Mouse (Mus musculus) kidney, embryonic 16.5 days (tissue): Measurements from ENCODE around the gene Arrb1. TPM values are rescaled to one million over a fixed set of nuclear protein-coding genes. Genes with fewer than 3 reads are reported as not detected.

ENCODE experiments used
- ATAC-seq: fragments of 200-750 bp; cut with Nextera tagmentation; 2 replicates; pipeline ENCODE4 v1.8.0; 2017; ENCODE audit warnings: moderate TSS enrichment; ENCODE audit not compliant: low FRiP score, low TSS enrichment
- H3K27ac ChIP-seq: fragments of 300-500 bp; sonication (generic); 2 replicates; pipeline ENCODE4 v1.5.1; 2014; ENCODE audit warnings: low read length
- H3K27me3 ChIP-seq: fragments of 300-500 bp; sonication (generic); 2 replicates; pipeline ENCODE4 v1.6.1; 2014; ENCODE audit warnings: low read length, control low read depth, mixed read lengths; ENCODE audit not compliant: insufficient read depth
- H3K36me3 ChIP-seq: fragments of 300-500 bp; sonication (generic); 2 replicates; pipeline ENCODE4 v1.6.1; 2014; ENCODE audit warnings: low read length, control low read depth, mixed read lengths; ENCODE audit not compliant: insufficient read depth
- H3K4me1 ChIP-seq: fragments of 300-500 bp; sonication (generic); 2 replicates; pipeline ENCODE4 v1.6.1; 2014; ENCODE audit warnings: low read length, control low read depth, mixed read lengths; ENCODE audit not compliant: insufficient read depth
- H3K4me2 ChIP-seq: fragments of 300-500 bp; sonication (generic); replicated peaks from 2 replicates; pipeline ENCODE4 v1.6.1; 2014; ENCODE audit warnings: low read depth, low read length
- H3K4me3 ChIP-seq: fragments of 300-500 bp; sonication (generic); 2 replicates; pipeline ENCODE4 v1.5.1; 2014; ENCODE audit warnings: mild to moderate bottlenecking, low read length
- H3K9ac ChIP-seq: fragments of 300-500 bp; sonication (generic); replicated peaks from 2 replicates; pipeline ENCODE4 v1.6.1; 2014; ENCODE audit warnings: low read length
- H3K9me3 ChIP-seq: fragments of 300-500 bp; sonication (generic); 2 replicates; pipeline ENCODE4 v1.6.1; 2016; ENCODE audit warnings: low read length, control low read depth
- WGBS: fragments of 180-500 bp; shearing (Covaris S2); extraction: QIAGEN DNeasy Blood & Tissue Kit; methylation state at CpG from one replicate; pipeline ENCODE4 v1.1.7; 2014; 5-methylcytosine and 5-hydroxymethylcytosine counted together
- polyA plus RNA-seq: library from polyadenylated mRNA; unstranded; fragments of >200 nt; fragmentation: Nextera tagmentation; extraction: Ambion mirVana; gene quantifications from 2 replicates; pipeline ENCODE4 v1.2.1, GENCODE M21; 2015

Gene Arrb1
- polyA plus RNA-seq, 1 experiment from 2014 or later, result 11.4 TPM

DNA sequence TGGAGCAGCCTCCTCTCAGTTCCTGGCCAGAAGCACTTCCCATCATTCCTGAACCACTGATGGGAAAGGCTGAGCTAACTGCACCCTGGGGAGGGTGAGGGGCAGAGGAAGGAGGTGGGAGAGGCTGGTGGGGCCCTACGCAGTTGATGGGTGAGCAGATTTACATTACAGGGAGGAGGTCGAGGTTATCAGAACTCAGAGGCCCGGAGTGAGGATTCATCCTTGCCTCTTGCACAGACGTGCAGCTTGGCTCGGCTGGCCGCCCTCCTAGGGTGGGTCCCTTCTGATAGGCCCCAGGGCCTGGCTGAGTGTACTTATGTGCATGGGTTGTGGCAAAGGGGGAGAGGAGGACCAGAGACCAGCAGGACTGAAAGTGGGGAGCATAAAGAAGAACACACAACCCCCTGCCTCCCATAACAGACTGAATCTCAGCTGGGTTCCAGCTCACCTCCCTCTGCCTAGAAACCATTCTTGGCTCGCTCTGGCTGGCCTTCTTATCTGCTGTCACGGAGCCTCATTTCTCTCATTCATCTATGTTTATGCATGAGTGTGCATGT is 30.1 kb downstream of the Arrb1 start:
- 28% methylated on average over 8 of the region's 8 CpGs for WGBS
- Histone ChIP-seq H3K4me1 (peaks cover 48% of the 10 kb centered on the region), H3K9ac (no peak overlapping the region), H3K27ac (peak overlapping the region; percentile 52), H3K9me3 (no peaks in the 10 kb centered on the region), H3K27me3 (no peaks in the 10 kb centered on the region), H3K4me3 (no peak overlapping the region), H3K4me2 (no peak overlapping the region), H3K36me3 (no peaks in the 10 kb centered on the region)
- ATAC-seq, result peak; percentile 47

DNA sequence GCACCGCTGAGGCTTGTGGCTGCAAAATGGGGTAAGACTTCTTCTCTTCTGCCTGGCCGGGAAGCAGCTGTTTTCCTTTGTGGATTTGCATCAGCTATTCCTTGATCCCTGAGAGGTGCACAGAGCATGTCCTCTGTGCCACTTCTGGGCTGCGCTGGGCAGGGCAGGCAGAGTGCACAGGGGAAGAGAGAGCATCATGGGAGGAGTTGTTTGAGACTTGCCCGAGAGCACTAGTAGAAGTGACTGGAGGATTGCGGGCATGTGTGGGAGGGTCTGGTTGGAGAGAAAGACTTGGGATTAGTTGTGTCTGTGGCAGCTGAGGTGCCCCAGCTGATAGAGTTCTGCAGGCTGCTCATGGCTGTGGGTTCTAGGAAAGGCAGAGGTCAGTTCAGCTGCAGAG is 35.4 kb downstream of the Arrb1 start:
- Histone ChIP-seq H3K27me3 (no peaks in the 10 kb centered on the region), H3K9ac (peak overlapping the region; percentile 38; the same call in 1 of the 2 replicates), H3K9me3 (no peaks in the 10 kb centered on the region), H3K27ac (peak overlapping the region; percentile 79), H3K4me3 (peak overlapping the region; percentile 28), H3K4me1 (peaks cover 37% of the 10 kb centered on the region), H3K4me2 (peak overlapping the region; percentile 41), H3K36me3 (no peaks in the 10 kb centered on the region)
- WGBS, result 33% methylated on average over 5 of the region's 5 CpGs
- ATAC-seq, result peak; percentile 69; the same call in 1 of the 2 replicates

DNA sequence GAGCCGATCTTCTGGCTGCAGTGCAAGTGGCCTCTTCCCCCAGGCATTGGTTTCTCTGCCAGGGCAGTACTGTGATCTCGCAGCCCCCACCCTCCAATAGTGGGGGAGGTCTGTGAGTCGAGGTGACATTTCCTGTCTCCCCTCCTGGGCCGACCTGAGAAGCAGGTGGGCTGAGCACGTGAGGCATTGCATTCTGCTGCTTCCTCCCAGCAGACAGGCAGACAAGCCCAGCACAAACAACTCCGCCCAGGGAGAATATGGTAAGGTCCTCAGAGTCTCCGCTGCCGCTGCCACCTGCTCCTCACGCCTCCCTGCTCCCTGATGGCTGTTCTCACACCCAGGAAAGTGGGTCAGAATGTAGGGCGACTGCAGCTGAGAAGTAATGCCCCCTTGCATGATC is 37.7 kb downstream of the Arrb1 start:
- Histone ChIP-seq H3K36me3 (no peaks in the 10 kb centered on the region), H3K9me3 (no peaks in the 10 kb centered on the region), H3K27me3 (no peaks in the 10 kb centered on the region), H3K4me1 (peaks cover 34% of the 10 kb centered on the region), H3K4me3 (no peak overlapping the region), H3K9ac (no peak overlapping the region), H3K27ac (no peak overlapping the region), H3K4me2 (no peak overlapping the region)
- 0 out of 2 replicates have a peak, but pooled peaks have one; percentile 13 for ATAC-seq
- 14% methylated on average over 10 of the region's 10 CpGs for whole genome bisulfite sequencing

DNA sequence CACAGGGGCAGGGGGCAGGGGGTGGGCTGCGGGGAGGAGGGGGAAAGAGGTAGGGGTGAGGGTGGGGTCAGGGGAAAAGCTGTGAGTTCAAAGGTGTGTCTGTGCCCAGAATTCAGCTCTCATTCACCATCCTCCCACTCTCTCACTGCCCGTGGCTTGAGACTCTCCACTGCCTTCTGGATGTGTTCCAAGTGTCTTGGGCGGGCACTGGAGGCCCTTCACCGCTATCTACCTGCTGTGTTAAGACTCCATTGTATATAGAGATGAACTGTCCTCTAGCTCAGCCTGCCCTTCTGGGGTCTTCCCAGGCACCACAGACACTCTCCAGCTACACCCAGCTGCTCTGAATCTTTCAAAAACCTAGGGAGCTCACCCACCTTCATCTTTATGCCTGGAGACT is 38.1 kb downstream of the Arrb1 start:
- Histone ChIP-seq H3K4me2 (no peak overlapping the region), H3K27ac (no peak overlapping the region), H3K4me1 (peaks cover 31% of the 10 kb centered on the region), H3K9ac (no peak overlapping the region), H3K9me3 (no peaks in the 10 kb centered on the region), H3K36me3 (no peaks in the 10 kb centered on the region), H3K27me3 (no peaks in the 10 kb centered on the region), H3K4me3 (no peak overlapping the region)
- no peak for ATAC-seq
- 50% methylated on average over 4 of the region's 4 CpGs for WGBS

DNA sequence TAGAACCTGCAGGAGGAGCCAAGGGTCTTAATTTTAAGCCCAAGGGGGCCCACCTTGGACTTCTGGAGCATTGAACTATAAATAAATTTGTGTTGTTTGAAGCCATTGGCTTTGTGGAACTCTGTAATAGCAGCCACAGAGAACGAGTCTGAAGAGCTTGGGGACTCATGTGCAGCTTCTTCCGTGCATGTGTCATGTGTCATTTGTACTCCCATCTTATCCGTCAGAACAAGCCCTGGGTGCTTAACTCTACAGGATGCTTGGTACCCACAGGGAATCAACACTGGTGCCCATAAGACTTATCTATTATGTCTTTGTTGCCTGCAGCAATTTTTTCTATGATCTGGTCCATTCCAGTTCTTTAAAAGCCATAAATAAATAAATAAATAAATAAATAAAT is 43.0 kb downstream of the Arrb1 start:
- Histone ChIP-seq H3K9me3 (no peaks in the 10 kb centered on the region), H3K4me1 (peaks cover 8% of the 10 kb centered on the region), H3K27ac (no peak overlapping the region), H3K27me3 (no peaks in the 10 kb centered on the region), H3K4me3 (no peak overlapping the region), H3K9ac (no peak overlapping the region), H3K4me2 (no peak overlapping the region), H3K36me3 (no peaks in the 10 kb centered on the region)
- ATAC-seq, result no peak
- WGBS, result 78% methylated on average over 3 of the region's 3 CpGs

DNA sequence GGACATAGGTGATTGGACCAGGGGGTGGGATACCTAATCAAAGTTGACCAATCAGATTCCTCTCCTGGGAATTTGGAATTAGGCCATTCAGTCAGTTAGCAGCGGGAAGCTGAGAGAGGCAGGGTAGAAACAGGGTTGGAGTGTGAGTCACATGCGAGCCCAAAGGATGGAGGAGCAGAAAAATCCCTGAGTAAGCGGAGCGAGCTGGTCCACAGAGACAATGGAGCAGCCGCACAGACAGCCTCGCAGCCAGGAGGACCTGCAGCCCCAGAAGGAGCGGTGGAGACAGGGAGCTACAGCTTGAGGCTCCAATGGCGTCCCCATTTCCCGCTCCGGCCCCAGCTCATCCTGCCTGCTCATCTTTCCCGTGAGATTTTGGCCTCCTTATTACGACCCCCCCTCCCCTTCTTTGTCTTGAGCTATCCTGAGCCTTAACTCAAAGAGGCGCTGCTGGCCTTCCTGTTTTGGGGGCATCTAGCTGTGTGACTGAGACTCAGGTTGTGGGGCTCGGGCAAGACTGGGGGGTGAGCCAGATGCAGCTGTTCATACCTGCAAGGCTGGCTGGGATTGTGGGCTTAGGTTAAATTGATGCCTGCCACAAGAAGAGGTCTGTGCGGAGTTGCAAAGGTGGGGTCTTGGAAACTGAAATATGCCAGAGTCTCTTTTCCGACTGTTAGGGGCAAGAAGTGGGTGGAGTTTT is 44.4 kb downstream of the Arrb1 start:
- WGBS, result 12% methylated on average over 16 of the region's 16 CpGs
- Histone ChIP-seq H3K27me3 (no peaks in the 10 kb centered on the region), H3K9ac (peak overlapping the region; percentile 29; the same call in 1 of the 2 replicates), H3K9me3 (no peaks in the 10 kb centered on the region), H3K36me3 (peaks cover 3% of the 10 kb centered on the region; the same call in 1 of the 2 replicates), H3K4me2 (peak overlapping the region; percentile 17), H3K4me3 (no peak overlapping the region), H3K27ac (peak overlapping the region; percentile 45), H3K4me1 (peaks cover 6% of the 10 kb centered on the region)
- no peak for ATAC-seq

DNA sequence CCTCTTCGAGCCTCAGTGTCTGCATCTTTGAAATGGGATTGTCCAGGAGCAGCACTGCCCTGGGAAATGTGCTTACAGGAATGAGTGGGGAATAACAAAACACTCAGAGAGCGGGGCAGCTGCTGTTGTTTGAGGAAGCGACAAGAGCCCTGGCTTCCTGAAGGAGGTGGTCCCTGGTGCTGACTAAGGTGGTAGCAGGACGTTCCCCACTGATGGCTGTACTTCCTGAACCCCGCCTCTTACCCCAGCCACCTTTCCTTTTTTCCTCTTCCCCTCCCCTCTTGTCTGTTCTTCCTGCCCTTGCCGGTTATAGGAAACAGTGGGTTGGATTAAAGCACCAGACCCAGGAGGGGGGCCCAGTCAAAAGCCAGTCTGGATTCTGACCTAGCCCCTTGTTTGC is 45.0 kb downstream of the Arrb1 start:
- Histone ChIP-seq H3K9me3 (no peaks in the 10 kb centered on the region), H3K36me3 (peaks cover 4% of the 10 kb centered on the region; the same call in 1 of the 2 replicates), H3K4me1 (peaks cover 6% of the 10 kb centered on the region), H3K27ac (peak overlapping the region; percentile 45), H3K27me3 (no peaks in the 10 kb centered on the region), H3K4me3 (no peak overlapping the region), H3K9ac (peak overlapping the region; percentile 29; the same call in 1 of the 2 replicates), H3K4me2 (peak overlapping the region; percentile 17; the same call in 1 of the 2 replicates)
- 24% methylated on average over 6 of the region's 6 CpGs for WGBS
- ATAC-seq, result 0 out of 2 replicates have a peak, but pooled peaks have one; percentile 56

DNA sequence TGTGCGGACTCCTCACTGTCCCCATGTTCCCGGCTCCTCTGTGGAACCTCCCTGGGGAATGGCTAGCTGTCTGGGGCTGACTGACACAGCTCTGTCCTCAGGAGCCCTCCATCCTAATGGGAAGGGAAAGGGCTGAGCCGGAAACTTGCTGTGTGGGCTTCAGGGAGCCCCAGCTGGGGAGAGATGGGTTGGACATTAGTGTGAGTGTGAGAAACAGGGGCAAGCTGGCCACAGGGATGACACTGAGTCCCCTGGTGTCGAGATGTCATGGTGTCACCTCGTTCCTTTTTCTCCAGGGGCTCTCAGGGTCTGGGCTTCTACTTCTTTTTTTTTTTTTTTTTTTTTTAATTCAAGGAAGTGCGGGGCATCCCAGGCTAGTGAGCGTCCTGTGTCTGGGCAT is 47.0 kb downstream of the Arrb1 start:
- Histone ChIP-seq H3K9ac (no peak overlapping the region), H3K4me1 (peaks cover 6% of the 10 kb centered on the region), H3K4me3 (no peak overlapping the region), H3K9me3 (no peaks in the 10 kb centered on the region), H3K36me3 (peaks cover 4% of the 10 kb centered on the region; the same call in 1 of the 2 replicates), H3K4me2 (no peak overlapping the region), H3K27ac (no peak overlapping the region), H3K27me3 (no peaks in the 10 kb centered on the region)
- ATAC-seq, result no peak
- WGBS, result 74% methylated on average over 7 of the region's 7 CpGs

DNA sequence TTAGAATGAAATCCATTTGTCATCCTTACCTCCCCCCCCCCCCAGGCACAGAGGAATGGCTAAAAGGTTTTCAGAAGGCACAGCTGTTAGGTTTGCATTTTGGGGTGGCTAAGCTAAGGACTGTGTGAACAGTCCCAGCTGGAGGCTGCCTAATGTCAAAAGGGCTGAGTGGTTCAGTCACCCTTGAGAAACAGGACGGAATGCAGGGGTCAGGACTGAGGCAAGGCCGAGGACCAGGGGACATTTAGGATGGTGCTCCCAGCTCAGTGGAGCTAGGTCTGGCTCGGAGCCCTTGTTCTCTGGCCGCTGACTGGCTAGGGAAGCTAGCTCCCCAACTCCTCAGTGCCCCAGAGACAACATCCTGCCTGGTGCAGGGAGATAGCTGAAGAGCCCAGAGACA is 47.6 kb downstream of the Arrb1 start:
- no peaks in the 10 kb centered on the region for H3K27me3 ChIP-seq
- H3K4me1 ChIP-seq, result peaks cover 6% of the 10 kb centered on the region
- no peak overlapping the region for H3K9ac ChIP-seq
- 52% methylated on average over 4 of the region's 4 CpGs for WGBS
- H3K4me3 ChIP-seq, result no peak overlapping the region
- no peak overlapping the region for H3K4me2 ChIP-seq
- H3K27ac ChIP-seq, result no peak overlapping the region
- ATAC-seq, result no peak
- H3K36me3 ChIP-seq, result peaks cover 4% of the 10 kb centered on the region; the same call in 1 of the 2 replicates
- H3K9me3 ChIP-seq, result no peaks in the 10 kb centered on the region

DNA sequence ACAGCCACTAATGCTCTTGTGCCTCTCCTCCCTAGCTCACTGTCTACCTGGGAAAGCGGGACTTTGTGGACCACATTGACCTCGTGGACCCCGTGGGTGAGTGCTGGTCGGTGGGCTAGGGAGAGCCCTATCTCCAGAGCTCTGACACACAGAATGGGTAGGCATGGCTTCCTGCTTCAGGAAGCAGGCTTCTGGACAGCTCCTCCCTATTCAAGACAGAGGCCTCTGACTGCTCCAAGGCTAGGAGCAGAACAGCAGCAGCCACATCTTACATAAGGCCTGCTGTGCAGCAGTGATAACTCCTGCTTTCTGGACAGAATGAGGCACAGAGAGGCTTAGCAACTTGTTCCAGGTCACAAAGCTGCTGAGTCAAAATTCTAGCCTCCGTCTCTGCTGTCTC is 48.4 kb downstream of the Arrb1 start:
- H3K4me2 ChIP-seq, result no peak overlapping the region
- H3K27ac ChIP-seq, result no peak overlapping the region
- WGBS, result 70% methylated on average over 5 of the region's 5 CpGs

More for the DNA sequence above, 48.4 kb downstream of the Arrb1 start:
- peaks cover 6% of the 10 kb centered on the region for H3K4me1 ChIP-seq
- no peak overlapping the region for H3K9ac ChIP-seq
- peaks cover 4% of the 10 kb centered on the region; the same call in 1 of the 2 replicates for H3K36me3 ChIP-seq
- ATAC-seq, result no peak
- no peaks in the 10 kb centered on the region for H3K27me3 ChIP-seq
- no peaks in the 10 kb centered on the region for H3K9me3 ChIP-seq
- no peak overlapping the region for H3K4me3 ChIP-seq
